ENCODE assay signal across 8 mouse cellular contexts in genomic region chr2:167689501-167690218, GRCm38 (mm10). TPM values are rescaled to one million over a fixed set of nuclear protein-coding genes. Genes with fewer than 3 reads are reported as not detected.
DNase-seq lines count a peak whose midpoint lies in the region.

Tmem189 (minus strand) TSS chr2:167689822.

- H3K27ac ChIP-seq in hindbrain, embryonic 10.5 days = peak within 1 kb of the TSS; percentile 82

- WGBS in hindbrain, embryonic 10.5 days = under 1% methylated on average over 99 of the region's 99 CpGs

- peak; percentile 57 for DNase-seq in Muller cell, postnatal 12 days (ENCODE audit: inconsistent ontology term)
- DNase-seq in cerebellum, adult 9-10 months = peak; percentile 64
- peak in 1 of 2 experiments; percentile 62 for DNase-seq in frontal cortex, adult 2 months (ENCODE audit: extremely low spot score in 1 of 2, low spot score in 1 of 2)
- DNase-seq in hindbrain, embryonic 10.5 days (ENCODE audit: low spot score) = peak; percentile 62
- peak; percentile 44 to 59 for DNase-seq in layer of hippocampus, postnatal 36 days
- DNase-seq in lung, postnatal 14 days = peak; percentile 60
- peak; percentile 60 for DNase-seq in retina, embryonic 14.5 days (ENCODE audit: low spot score)
- DNase-seq in thymus, postnatal 4 days = peak; percentile 76

- peaks cover 33% of the 10 kb centered on the region for H3K4me1 ChIP-seq in hindbrain, embryonic 10.5 days (replicated peaks)

- peaks cover 77% of the 10 kb centered on the region for H3K27me3 ChIP-seq in hindbrain, embryonic 10.5 days (ENCODE audit: insufficient read depth, poor library complexity, severe bottlenecking)

- H3K4me3 ChIP-seq in hindbrain, embryonic 10.5 days = peak within 1 kb of the TSS; percentile 75

- no peaks in the 10 kb centered on the region for H3K36me3 ChIP-seq in hindbrain, embryonic 10.5 days

- H3K9me3 ChIP-seq in hindbrain, embryonic 10.5 days = no peaks in the 10 kb centered on the region

RNA-seq across cellular contexts. Expression of gene Tmem189, which starts in this region (rescaled TPM):
- 71.5 and 75.7 TPM in 2 replicates for polyA plus RNA-seq in frontal cortex, adult 2 months (2012; rRNA removed)
- polyA plus RNA-seq in hindbrain, embryonic 10.5 days (2016; fragmentation: Nextera tagmentation; extraction: Ambion mirVana) = 41.2 and 43.8 TPM in 2 replicates
- total RNA-seq in layer of hippocampus, postnatal 36 days (2021) = 10 to 100 TPM; 46.2 to 51.6 TPM
